Mouse (Mus musculus): ENCODE results near the gene Gm47841.

GRCm38 (mm10) chr15:101077813-101078730 lies 30.9 kb upstream of the Gm47841 start, which contains the start of gene Fignl2:
- TF ChIP-seq CEBPB (IDR thresholded peaks at IDR 0.05; ENCODE audit: low read depth) (no peak), CTCF (IDR thresholded peaks at IDR 0.05; ENCODE audit: control insufficient read depth, insufficient read depth, insufficient read length) (no peak), MYOD1 (IDR thresholded peaks at IDR 0.05; ENCODE audit: control insufficient read depth, insufficient read length, low read depth) (no peak), MAX (IDR thresholded peaks at IDR 0.05) (no peak), USF1 (IDR thresholded peaks at IDR 0.05; ENCODE audit: low read depth) (no peak), MYOG (IDR thresholded peaks at IDR 0.05; ENCODE audit: control insufficient read depth, extremely low read depth, insufficient read length) (no peak), FOSL1 (IDR thresholded peaks at IDR 0.05; ENCODE audit: insufficient read depth, low read length, poor library complexity, severe bottlenecking) (no peak)

Measured in C2C12 (cell line).